Mouse (Mus musculus) urinary bladder, postnatal 4 days (tissue): ENCODE data around the gene Trim31.

Source experiments
- DNase-seq, 2 experiments: peaks; one replicate each; pipeline ENCODE4 v3.0.0; 2021 to 2022; ENCODE audit warnings: low spot score in 2 of 2

Gene Trim31

DNA sequence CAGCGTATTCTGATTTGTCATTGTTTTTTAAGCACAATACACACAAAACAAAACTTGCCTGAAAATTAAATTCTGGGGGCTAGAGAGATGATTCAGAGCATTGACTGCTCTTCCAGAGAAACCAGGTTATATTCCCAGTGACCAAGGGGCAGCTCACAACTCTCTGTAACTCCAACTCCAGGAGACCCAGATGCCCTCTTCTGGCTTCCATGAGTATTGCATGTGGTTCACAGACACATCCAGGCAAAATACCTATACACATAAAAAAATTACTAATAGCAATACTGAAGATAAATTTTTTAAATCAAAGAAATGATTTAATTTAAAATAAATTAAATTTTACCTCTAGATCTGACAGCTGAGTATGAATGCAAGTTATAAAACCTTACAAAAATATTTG is 1.3 kb upstream of the Trim31 start:
- DNase-seq = no peak

DNA sequence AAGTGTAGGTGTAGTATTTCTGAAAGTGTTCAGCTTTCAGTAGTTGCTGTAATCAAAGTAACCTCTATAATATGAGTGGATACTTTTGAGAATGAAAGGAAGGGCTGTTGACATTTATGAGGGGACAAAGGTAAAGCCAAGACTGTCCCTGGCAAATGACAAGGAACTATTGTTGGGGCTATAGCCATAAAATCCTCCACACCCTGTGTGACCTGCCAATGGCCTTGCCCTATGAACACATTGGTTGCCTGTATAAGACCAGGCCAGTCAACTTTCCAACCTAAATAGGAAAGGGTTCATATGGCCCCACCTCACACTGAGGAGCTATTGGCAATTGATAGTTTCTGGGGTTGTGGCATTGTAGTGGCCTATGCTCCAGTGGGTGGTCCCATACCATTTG is 853 bp upstream of the Trim31 start:
- DNase-seq = no peak

DNA sequence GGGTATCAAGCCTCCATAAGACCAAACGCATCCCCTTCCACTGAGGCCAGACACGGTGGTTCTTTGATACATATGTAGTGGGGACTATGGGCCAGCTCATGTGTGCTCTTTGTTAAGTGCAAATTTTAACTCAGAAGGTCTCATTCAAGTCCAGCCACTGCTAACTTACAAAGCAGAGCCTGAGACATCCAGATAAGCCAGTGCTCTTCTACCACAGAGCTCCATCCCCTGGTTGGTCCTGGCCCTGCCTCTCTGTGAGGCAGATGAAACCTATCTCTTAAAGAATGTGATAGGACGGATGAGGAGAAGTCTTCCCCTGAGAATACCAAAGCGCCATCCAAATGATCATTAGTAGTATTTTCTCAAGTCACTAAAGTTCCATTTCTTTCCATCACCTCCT is 1.5 kb downstream of the Trim31 start:
- DNase-seq = no peak

DNA sequence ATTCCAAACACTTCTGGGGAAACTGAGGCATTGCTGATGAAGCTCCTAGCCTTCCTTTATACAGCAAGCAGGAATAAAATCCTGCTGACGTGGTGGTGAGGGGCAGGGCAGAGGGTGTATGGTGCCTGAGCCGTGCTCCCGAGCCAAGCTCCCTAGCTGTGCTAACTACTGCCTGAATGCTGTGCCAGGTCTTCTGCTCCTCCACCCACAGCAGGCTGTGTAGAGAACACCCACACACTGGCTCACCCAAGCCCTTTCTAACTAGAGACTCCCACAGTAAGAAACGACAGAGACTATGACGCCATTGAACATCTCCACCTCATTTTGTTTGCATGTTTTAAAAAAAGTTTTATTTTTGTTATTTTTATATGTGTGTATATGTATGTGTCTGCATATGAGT is 2.1 kb downstream of the Trim31 start:
- no peak for DNase-seq

DNA sequence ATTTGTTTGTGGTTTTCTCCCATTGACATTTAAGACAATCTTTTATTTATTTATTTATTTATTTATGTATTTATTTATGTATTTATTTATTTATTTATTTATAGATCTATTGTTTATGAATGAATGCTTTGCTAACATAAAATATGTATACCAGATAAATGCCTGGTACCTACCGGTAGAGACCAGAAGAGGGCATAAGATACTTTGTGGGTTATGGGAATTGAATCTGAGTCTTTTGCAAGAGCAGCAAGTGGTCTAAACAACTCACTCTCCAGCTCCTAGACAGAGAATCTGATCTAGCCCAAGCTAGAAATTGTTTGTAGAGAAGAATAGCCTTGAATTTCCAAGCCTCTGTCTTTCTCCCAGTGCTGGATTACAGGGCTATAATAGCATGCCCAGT is 2.8 kb downstream of the Trim31 start:
- DNase-seq = no peak

DNA sequence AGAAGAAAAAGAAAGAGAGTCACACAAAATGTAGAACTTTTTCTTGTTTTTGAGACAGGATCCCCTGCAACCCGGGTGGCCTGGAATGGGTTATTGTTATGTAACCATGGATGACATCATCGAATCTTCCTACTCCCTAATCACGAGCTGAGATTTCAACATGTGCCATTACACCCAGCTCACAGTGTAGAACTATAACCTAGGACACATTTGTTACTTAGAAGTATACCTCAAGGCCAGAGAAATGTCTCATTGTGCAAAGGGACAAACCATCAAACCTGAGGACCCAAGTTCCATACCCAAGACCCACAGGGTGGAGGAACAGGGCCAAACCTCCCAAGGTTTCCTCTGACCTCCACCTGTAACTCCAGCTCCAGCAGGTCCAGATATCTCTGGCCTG is 5.7 kb downstream of the Trim31 start:
- no peak for DNase-seq

DNA sequence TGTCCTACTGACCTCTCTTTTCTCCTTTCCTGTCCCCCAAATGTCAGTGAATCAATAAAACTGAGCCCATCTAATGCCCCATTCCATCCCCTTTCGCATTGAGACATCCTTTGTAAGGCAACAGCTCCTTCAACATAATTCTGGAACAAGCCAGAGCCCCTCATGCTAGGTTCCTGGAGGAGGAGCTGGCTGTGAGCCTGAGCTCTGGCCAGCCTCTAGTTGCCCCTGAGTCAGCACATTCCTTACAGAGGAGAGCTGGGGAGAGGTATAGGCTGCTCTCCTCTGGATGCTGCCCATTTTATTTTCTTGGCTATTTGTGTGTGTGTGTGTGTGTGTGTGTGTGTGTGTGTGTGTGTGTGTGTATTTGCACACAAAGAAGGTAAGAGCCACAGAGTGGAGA is 10.3 kb downstream of the Trim31 start:
- no peak for DNase-seq

DNA sequence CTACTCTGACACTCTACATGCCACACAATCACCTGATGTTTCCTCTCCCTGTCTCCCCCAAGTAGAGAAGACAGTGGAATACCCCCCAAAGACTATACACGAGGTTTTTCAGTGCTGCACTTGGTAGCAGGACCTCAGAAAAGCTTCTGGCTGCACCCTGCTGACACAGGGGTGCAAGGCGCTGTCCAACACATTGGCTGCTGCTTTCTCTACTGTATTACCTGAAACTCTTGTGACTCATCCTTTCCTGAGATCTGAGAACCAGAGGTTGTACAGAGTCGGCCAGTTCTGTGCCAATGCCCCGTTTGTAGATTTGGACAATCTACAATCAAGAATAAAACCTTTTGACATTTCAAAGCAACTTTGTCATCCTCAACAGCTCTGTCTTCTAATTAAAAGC is 11.9 kb downstream of the Trim31 start:
- no peak for DNase-seq

DNA sequence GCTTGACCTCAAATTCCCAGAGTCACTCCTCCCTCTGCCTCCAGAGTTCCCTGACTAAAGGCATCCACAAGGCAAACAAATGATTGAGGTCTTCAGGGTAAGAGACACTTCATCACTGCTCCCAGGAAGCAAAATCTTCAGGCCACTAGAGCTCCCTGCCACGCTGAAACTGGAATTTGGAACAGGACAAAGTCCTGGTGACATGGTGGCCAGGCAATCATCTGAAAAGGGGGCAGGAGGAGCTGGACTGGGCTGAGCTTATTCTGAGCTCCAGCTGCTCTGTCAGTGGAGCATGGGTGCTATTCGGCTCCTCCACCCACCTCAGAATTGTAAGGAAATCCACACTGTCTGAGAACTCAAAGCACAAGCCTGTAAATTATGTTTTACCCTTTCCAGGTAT is 14.1 kb downstream of the Trim31 start:
- no peak for DNase-seq

DNA sequence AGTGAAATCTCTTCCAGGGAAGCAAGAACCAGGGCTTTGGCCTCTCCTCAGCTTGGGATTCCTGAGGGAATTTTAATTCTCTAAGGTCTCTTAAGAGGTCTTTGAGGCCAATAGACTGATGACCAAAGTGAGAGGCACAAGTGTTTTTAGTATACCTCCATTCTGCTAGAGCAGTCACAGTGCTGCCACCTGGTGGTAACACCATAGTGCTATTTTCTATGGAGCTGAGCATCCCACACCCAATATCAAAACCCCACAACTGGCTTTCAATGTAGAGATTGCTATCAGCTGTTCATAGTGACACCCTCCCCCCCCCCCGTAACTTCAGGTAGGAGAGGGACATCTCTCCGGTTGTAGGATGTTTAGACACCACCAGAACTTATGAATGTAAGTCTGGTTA is 16.2 kb downstream of the Trim31 start:
- peak; percentile 29 to 79 for DNase-seq

DNA sequence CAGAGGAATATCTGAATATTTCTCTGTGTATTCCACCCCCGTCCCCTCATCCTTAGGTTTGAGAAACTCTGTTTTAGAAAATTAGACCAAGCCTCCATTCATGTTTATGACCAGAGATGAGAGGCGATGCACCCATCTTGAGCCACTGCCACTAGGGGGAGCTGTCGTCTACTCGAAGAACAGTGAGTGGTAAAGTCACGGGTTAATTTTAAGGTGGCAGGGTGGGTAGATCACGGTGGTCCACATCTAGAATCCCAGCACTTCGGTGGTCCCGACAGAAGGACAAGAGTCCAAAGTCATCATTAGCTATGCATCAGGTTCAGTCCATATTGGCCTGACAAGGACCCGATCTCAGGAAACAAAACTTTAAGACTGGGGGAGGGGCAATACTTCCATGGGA is 17.2 kb downstream of the Trim31 start:
- DNase-seq = peak in 1 of 2 experiments; percentile 74

DNA sequence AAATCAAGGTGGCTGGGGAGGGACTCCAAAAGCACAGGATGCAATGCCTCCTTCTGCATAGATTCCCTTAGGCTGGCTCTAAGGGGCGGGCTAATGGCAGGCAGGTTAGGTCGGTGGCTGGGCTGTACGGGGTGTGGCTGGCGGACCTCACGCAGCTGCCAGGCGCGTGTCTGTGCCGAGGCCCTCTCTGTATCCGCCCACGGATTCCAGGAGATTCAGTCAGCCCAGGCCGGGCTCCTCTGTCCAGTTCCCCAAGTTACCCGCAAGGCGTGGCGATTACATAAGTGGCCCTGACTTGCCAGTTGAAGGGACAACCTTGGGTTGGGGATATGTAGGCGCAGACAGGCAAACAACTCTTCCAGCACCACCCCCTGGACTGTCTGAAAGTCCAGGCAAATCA is 22.3 kb downstream of the Trim31 start:
- DNase-seq = peak in 1 of 2 experiments; percentile 24

DNA sequence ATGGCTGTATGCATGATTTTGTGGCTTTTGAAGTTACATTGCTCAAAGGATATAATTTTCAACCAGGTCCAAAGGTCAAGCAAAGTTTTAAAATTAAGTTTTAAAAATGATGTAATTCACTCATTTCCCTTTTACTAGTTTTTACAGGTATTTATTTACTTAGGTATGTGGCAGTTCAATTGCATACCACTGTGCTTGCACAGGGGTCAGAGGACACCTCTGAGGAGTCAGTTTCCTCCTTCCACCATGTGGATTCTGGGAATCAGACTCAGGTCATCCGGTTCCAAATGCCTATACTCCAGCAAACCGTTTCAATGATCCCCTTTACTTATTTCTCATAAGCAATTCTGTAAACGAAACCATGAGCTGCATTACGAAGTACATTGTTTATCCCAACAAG is 24.8 kb downstream of the Trim31 start:
- no peak for DNase-seq

DNA sequence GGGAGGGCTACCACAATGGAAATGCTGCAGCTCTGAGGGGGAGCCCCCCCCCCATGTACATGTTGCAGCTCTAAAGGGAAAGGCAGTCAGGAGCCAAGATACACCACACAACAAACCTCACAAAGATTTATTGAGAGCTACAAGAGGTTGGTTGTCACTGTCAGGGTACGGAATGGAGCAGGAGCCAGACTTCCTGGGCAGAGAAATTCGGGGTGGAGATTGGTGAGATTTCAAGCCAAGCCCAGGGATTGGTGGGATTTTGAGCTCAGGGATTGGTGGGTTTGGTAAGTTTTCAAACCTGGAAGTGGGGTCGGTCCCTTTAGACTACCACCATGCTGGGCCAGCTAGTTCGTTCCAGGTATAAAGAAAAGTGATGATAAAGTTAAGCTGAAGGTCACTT is 25.6 kb downstream of the Trim31 start:
- DNase-seq = no peak

DNA sequence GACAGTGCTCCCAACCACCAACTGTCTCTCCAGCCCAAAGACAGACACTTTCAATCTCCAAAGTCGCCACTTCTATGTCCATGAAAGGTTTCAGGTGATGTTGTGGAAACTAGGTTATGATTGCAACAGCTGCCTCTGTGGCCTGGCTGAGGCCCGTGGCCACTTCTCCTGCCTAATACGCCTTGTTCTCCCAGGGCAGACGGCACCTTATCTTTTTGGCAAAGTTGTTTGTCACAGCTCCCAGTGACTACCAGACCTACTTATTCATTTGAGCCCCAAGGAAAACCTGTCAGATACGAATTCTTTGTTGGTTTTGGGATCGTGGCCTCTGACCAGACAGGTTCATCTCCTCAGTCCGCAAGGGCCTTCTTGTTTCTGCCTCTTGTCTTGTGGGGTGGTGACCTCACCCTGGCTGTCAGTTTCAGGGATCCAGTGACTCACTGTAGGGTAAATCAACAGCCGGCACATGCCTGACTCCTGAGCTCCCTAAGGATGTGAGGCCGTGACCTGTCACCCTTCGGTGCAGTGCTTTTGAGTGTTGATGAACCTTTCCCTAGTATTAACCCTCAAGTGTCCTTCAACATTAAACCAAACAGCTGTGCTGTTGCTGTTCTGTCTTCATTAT is 29.7 kb downstream of the Trim31 start:
- no peak for DNase-seq

DNA sequence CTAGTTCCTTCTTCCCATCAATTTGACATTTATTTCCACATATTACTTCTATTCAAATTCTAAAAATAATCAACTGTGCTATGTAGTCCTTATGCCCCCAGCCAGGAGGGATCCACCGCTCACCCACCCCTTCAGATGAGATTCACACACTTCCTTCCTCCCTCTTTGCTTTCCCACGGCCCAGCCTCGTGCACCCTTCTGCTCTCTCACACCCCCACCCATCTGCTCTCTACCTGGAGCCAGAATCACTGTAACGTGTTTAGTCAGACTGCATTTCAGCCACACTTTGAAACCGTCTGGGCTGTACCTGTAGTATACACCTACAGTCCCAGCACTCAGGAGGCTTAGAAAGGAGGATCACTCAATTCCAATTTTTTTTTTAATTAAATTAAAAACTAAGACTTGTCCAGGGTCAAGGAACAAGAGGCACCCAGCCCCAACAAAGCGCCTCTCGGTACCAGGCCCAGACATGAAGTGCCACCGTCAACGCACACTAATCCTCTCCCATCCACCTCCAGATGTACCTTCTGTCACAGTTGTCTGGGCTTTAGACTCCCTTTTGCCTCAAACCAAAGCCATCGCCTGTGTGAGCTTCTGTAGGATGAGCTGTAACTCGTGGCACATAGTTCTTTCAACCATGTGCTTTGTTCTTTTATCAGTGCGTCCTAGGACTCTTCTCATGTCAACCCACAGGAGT is 31.5 kb downstream of the Trim31 start:
- DNase-seq = no peak

DNA sequence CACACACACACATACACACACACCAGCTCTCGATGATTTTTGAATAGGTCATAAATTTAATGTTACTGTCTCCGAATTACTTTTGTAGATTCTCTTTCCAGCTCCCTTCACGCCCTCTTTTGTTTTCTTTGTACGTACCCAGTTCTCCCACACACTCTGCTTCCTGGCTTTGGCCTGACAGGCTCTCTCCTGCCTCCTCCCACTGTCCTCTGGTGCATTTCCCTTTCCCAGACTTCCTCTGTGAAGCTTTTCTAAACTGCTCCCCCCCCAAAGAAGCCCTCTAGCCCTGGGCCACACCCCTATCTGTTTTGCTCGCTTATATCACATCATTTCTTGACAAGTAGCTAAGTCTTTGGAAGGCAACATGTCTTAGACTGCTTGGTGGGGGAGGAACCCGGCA is 32.3 kb downstream of the Trim31 start:
- DNase-seq = no peak

DNA sequence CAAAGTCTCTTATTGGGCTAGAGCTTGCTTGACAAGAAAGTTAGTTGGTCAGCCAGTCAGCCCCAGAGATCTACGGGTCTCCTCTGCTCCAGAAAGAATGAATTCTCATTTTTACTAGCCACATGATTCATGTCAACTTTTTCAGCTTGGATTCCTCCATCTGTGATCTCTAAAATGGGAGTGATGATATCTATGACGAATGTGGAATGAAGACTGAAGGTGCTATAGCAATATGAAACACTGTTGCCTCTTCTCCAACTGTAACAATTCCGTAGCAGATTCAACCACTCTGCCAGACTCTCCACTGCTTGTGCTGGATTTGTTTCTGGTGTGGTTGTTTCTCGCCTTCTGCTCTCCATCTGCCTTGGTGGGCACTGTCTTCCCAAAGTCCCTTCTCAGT is 33.2 kb downstream of the Trim31 start:
- DNase-seq = no peak

DNA sequence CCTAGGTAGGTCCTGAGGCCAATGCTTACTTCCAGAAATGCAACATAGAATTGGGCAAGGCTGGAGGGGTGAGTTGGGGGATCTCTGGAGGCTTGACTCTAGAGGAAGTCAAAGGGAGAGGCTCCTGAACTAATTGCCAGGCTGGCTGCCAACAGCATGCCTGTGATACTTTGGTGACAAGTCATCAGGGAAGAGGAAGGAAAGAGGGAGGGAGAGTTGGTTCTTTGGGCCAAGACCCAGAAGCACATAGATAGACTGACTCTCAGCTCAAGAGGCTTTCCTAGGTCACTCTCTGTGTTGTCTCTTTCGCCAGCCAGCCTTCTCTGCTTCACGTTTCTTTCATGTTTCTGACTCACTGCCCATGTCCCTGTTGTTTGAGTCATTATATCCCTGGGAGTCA is 33.9 kb downstream of the Trim31 start:
- no peak for DNase-seq

DNA sequence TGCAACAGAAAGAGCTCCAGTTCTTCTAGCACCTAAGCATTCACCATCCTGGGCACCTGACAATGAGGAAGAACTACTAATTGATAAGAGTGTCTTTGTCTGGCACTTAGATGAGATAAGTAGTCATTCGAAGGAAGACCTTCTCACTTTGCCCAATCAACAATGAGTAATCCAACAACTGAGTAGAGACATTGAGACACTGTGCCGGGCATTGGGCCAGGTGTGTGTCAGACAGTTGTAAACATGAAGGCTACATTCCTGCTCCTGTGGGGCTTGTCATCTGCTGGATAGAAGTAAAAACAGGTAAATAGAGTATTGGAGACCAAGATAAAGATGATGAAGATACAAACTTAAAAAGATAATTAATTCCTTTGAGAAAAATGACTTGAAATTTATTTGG is 40.1 kb downstream of the Trim31 start:
- DNase-seq = no peak

DNA sequence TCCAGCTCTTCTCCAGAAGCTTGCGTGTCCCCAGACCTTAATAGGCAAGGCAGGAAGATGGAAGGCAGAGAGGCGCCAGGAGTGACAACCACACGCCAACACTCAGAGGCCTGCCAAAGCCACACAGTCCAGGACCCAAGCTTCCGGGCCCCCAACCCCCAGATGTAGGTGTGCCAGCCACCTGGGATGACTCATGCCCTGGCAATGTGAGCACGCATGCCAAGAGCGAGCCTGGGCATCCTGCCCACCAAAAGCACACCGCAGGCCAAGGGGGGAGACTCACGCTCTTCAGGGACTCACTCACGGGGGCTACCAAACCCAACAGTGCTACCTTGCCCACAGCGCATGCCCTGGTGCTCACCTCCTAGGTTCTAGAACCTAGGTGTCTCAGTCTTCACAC is 44.5 kb downstream of the Trim31 start:
- peak; percentile 64 to 72 for DNase-seq

DNA sequence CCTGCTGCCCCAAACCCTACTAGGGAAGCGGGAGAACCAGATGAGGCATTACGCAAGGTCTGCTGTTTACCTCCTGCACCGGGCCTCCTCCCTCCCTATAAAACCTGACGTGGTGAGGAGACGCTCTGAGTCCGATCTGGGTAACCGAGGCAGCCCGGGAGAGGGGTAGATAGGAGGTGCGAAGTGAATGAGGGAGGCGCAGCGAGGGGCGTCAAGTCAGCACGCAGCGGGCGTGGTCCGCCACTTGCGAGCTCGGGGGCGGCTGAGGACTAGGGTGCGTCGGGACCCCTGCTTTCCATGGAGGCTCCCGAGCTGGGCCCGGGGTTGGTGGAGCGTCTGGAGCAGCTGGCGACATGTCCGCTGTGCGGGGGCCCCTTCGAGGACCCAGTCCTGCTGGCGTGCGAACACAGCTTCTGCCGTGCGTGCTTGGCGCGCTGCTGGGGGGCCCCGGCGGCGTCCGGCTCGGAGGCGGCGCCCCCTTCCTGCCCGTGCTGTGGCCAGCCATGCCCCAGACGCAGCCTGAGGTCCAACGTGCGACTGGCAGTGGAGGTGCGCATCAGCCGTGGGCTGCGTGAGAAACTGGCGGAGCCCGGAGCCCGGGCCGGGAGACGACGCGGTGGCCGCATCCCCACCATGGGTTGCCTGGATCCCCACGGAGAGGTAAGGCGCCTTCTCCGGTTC is 45.0 kb downstream of the Trim31 start, which contains the start of gene Rnf39:
Gene Rnf39 (plus strand): TSS at position 128 of the 681 bp plus-strand sequence.
- DNase-seq = no peak

DNA sequence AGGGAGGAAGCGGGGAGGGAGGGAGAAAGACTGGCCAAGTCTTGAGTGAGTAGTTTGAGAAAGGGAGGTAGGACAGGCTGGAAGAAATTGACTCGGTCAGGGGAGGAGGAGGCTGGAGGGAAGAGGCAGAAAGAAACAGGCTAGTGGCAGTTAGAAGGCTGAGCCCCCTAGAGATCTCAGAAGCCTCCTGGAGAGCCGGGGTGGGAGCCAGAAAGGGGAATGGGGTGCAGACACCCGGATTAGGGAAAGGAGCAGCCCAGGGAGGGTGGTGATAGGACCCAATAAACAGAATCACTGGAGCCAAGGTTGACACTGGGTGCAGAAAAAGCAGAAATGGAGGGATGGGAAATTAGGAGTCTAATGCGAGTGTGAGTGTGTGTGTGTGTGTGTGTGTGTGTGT is 45.8 kb downstream of the Trim31 start:
- no peak for DNase-seq
